Mouse (Mus musculus) splenic B cell, adult 2 months (primary cell): ENCODE data around the gene Kcnj10.

Source experiments
- DNase-seq: peaks from one replicate; pipeline ENCODE4 v3.0.0-alpha.2; 2011; ENCODE audit warnings: low read depth, low spot score
- H3K27me3 ChIP-seq: 2 replicates; pipeline ENCODE4 v1.6.1; 2012; ENCODE audit warnings: mild to moderate bottlenecking, low read length, moderate library complexity, mixed read lengths; ENCODE audit not compliant: control insufficient read depth, poor library complexity, insufficient read depth, severe bottlenecking
- H3K36me3 ChIP-seq: 2 replicates; pipeline ENCODE4 v1.6.1; 2012; ENCODE audit warnings: mild to moderate bottlenecking, low read length, moderate library complexity, mixed read lengths; ENCODE audit not compliant: control insufficient read depth, poor library complexity, insufficient read depth, severe bottlenecking

The Kcnj10 gene

DNA sequence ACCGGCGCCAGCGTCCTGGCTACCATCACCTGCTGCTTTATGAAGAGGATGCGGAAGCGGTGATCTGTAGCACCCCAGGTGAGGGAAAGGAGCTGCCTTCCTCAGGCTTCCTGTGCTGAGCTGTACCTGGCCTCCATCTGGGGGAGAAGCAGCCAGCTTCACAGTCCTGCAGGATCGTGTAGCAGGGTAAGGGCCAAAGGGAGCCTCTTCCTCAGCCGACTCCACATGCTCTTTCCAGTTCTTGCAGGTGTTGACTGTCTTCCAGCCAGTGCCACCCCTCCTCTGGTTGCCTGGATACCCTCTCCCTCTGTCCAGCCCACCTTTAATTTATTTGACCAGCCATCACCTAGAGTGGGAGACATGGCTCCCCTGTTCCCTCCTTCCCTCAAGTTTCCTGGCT, 21.7 kb upstream of the Kcnj10 start:
- H3K27me3 ChIP-seq = no peaks in the 10 kb centered on the region
- DNase-seq = no peak
- peaks cover 5% of the 10 kb centered on the region for H3K36me3 ChIP-seq

DNA sequence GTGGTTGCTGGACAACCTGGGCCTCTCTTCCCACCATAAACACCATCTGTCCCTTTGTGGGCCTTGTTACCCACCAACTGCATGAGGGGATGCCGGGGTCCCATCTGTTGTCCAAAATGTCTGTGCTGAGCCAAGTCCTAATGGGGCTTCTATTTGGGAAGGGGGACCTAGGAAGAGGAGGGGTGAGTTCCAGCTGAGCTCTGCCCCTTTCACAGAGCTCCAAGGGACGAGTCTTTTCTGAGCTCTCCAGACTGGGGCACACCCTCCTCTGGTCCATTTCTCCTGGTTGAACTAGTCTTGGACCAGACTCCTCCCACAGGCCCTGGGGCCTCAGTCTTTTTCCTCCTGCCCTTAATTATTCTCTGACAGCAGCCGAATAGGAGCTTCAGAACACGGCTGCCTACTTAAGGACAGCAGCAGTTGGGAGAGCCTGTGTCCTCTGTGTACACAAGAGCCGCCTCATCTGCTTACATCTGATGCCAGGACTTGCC, 21.0 kb upstream of the Kcnj10 start:
- DNase-seq = no peak
- Histone ChIP-seq H3K27me3 (no peaks in the 10 kb centered on the region), H3K36me3 (peaks cover 5% of the 10 kb centered on the region)

DNA sequence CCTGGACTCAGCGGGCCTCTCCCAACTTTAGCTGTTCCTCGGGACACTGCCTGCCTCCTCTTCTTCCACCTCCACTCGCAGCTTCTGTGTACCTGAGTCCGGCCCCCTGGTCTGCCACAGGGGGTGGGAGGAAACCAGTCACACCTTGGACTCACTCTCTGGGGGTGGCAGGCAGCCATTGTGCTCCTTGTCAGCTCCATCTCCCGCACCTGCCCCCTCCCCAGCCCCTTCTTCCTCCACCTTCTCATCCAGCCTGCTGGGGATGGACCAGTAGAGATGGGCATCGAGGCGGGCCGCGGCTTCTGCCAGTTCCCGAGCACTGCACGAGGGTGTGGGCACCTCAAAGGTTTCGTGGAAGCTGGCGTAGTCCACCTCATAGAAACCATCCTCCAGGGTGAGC, 18.3 kb upstream of the Kcnj10 start:
- Histone ChIP-seq H3K27me3 (no peaks in the 10 kb centered on the region), H3K36me3 (peaks cover 5% of the 10 kb centered on the region)
- DNase-seq = no peak

DNA sequence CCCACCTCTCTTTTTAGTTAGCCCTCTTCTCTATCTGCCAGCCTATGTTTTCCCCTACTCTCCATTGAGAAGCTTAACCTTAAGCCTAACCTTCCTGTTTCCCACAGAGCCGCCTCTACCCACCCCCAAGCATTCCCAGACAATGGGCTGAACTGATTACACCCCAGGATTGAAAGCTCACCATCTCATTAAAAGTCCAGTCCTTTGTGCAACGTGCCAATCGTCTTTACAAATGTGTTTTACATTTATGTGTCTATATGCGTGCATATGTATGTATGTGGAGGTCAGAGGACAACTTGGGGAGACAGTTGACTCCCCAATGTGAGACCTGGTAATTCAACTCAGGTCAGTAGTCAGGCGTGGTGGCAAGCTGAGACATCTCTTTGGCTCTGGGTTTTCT, 17.7 kb upstream of the Kcnj10 start:
- Histone ChIP-seq H3K36me3 (peaks cover 2% of the 10 kb centered on the region; the same call in 1 of the 2 replicates), H3K27me3 (no peaks in the 10 kb centered on the region)
- DNase-seq = no peak

DNA sequence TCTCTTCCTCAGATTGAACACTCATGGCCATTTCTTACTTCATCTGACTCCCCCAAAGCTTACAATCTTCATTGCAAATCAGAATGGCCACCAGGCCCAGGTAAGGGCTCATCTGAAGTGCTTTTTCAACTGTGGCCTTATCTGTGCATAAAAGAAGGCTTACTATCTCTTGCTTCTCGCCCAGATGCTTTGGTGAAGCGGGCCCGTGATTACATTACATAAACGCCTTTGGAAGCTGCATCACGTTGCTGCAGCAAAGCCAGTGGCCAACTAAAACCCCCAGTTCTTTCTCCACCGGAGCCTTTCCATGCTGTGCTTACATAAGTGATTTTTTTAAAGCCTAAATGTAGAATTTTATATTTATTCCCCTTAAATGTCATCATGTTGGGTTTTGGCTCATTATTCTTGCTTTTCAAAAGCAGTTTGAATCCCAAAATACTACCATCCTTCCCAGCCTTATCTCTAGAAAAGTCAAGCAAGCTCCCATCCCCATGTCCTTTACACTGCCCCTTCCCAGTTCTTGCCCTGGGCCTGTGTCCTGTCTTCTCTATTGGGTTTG, 17.1 kb upstream of the Kcnj10 start:
- no peak for DNase-seq
- peaks cover 2% of the 10 kb centered on the region; the same call in 1 of the 2 replicates for H3K36me3 ChIP-seq
- H3K27me3 ChIP-seq = no peaks in the 10 kb centered on the region

DNA sequence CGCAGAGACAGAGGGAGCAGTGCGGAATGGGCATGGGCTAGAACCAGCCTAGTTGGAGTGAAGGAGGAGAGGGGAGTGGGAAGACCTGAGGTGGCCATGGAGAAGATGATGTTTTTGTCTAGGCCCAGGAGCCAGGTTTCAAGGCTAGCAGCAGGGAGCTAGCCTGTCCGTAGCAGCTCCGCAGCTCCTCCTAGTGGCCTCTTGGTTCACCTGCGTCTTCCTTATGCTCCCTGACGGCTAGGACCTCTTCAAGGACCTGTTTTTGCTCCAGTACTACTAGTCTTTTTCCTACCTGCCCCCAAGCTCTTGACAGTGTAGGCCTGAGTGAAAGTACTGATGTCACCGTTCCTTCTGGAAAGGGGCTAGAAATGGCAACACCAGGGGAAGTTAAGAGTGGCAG, 16.3 kb upstream of the Kcnj10 start:
- Histone ChIP-seq H3K36me3 (peaks cover 2% of the 10 kb centered on the region; the same call in 1 of the 2 replicates), H3K27me3 (no peaks in the 10 kb centered on the region)
- peak; percentile 88 for DNase-seq

DNA sequence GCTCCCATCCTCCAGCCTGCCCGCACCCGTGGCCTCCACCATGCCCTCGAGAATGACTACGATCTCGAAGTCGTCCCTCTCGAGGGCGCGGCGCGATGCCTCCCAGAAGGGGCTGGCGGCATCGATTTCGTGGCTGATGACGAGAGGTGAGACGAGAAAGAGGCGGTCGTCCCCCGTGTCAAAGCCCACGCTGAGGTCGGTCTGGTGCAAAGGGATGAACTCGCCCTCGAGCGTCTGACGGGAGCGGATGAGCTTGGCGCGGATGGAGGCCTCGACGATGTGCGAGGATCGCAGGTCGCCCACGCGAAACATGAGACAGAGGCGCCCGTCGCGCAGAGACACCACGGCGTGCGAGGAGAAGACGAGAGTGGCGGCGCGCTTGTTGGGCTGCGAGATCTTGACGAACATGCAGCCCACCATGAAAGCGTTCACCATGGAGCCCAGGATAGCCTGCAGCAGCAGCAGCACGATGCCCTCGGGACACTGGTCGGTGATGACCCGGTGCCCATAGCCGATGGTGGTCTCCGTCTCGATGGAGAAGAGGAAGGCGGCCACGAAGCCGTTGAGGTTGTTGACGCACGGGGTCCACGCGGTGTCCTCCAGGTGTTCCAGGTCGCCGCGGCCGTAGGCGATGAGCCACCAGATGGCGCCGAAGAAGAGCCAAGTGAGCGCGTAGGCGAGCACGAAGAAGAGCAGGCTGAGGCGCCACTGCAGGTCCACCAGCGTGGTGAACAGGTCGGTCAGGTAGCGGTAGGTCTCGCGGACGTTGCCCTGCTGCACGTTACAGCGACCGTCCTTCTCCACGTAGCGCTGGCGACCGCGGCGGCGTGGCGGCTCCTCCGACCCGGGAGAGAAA, 15.1 kb upstream of the Kcnj10 start:
- Histone ChIP-seq H3K27me3 (no peaks in the 10 kb centered on the region), H3K36me3 (no peaks in the 10 kb centered on the region)
- peak; percentile 85 for DNase-seq

DNA sequence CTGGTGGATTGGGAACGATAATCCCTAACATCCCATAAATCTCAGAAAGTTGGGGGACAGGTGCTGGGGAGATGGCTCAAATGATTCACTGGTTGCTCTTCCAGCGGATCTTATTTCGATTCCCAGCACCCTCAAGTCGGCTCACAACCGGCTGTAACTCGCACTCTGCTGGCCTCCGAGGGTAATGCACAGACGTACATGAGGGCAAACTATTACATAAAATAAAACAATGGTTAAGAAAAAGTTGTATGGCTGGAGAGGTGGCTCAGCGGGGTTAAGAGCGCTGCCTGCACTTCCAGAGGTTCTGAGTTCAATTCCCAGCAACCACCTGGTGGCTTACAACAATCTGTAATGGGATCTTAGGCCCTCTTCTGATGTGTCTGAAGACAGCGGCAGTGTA, 14.3 kb upstream of the Kcnj10 start:
- DNase-seq = no peak
- H3K36me3 ChIP-seq = no peaks in the 10 kb centered on the region

DNA sequence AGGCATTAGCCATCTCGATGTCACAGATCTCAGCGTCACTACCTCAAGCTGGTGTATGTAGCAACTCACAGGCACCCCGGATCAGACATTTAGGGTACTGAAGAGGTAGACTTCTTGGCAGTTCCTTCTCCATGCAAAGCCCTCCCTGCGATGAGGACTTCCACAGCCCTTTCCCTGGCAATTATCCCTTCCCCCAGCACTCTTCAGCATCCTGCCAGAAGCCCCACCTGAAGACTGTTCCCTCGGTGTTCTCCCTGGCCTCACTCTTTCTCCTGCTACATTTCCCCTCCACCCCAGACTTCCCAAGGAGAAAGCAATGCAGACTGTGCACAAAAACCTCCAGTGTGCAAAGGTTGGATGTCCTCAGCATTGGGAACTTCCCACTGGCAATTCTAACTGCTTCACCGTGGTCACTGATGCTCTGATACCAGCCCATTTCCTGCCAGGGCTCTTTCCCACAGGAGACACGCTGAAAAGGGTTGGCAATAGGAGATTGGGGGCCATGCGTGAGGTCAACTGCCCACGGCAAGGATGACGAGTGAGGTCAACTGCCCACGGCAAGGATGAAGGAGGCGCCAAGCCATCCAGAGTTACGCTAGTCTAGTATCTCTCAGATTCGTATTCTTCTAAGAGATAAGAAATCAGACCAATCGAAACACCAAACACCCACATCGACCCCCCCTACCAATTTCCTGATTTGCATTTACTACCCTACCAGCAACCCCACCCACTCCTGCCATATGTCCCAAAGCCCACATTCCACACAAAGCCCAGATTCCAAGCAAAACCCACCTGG, 13.6 kb upstream of the Kcnj10 start:
- Histone ChIP-seq H3K36me3 (no peaks in the 10 kb centered on the region), H3K27me3 (no peaks in the 10 kb centered on the region)
- DNase-seq = no peak

More for the DNA sequence above, 14.3 kb upstream of the Kcnj10 start:
- H3K27me3 ChIP-seq = no peaks in the 10 kb centered on the region

DNA sequence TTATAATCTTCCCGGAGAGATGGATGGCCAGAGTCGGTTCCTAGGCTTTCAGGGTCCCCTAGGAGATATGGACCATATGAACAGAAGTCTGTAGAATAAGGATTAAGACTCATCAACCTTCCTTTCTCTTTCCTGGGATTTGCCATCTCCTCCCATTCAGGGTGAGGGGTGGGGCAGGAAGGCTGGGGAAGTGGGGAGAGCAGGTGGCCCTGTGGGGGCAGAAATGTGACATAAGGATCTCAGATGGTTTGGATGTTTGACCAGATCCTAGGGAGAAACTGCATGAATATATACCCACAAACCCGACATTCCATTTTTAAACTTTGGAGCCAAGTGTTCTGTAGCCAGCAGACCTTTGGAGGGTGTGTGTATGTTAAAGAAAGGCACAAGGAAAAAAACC, 13.0 kb upstream of the Kcnj10 start:
- no peak for DNase-seq
- no peaks in the 10 kb centered on the region for H3K36me3 ChIP-seq
- H3K27me3 ChIP-seq = no peaks in the 10 kb centered on the region

DNA sequence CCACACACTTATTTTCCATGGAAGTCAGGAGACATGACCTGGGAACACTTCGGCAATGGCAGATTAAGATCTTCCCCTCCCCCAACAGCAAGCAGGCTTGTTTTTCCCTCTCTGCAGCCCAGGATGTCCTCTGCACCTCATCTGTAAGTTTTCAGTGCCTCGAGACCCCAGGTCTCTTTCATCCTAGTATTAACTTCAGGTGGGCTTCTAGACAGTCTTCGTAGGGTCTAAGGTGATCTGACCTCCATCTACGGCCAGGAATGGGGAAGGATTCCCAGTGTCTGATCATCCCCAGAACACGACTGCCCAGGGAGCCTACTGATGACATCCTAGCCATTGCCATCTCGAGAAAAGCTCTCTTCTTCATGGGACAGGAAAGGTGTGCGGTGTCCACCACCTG, 12.5 kb upstream of the Kcnj10 start:
- no peak for DNase-seq
- H3K27me3 ChIP-seq = no peaks in the 10 kb centered on the region
- H3K36me3 ChIP-seq = no peaks in the 10 kb centered on the region

DNA sequence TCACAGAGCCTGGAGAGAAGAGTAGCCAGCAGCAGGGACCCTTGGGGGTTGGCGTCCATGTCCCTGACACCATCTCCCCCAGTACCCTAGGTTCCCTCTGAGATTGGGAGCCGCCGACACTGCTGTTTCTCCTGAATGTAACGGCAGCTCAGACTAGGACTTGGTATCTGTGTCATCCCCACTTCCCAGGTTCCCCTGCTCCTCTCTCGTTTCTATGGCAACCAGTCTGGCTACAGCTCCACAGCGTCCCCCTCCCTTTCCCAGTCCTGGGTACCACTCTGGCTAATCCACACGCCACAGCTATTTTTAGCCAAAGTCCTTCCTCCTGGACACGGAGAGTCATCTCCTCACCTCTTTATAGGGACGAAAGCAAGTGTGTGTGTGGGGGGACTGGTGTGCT, 11.9 kb upstream of the Kcnj10 start, which contains the start of gene Kcnj9:
Kcnj9 (minus strand) TSS at position 188 of the 400 bp plus-strand sequence.
- DNase-seq = no peak

DNA sequence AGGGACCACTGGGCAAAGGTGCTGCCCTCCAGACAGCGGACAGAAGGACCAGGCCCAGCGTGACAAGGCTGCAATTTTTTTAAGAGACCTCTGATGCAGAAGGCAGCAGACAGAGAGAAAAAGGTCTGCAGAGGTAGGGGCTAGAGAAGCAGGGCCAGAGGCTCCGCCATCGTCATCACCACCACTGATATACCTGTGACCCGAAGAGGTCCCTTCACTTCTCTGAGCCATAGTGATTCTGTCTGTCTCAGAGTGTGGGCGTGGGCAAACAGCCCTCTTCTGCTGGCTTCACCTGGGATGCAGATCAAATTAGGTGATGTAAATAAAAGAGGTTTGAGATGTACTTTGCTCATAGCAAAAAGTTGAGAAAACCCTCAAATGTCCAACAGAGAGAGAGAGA, 11.4 kb upstream of the Kcnj10 start:
- no peaks in the 10 kb centered on the region for H3K27me3 ChIP-seq
- no peaks in the 10 kb centered on the region for H3K36me3 ChIP-seq
- DNase-seq = no peak

More for the DNA sequence above, 11.9 kb upstream of the Kcnj10 start, which contains the start of gene Kcnj9:
- Histone ChIP-seq H3K36me3 (no peaks in the 10 kb centered on the region), H3K27me3 (no peaks in the 10 kb centered on the region)

DNA sequence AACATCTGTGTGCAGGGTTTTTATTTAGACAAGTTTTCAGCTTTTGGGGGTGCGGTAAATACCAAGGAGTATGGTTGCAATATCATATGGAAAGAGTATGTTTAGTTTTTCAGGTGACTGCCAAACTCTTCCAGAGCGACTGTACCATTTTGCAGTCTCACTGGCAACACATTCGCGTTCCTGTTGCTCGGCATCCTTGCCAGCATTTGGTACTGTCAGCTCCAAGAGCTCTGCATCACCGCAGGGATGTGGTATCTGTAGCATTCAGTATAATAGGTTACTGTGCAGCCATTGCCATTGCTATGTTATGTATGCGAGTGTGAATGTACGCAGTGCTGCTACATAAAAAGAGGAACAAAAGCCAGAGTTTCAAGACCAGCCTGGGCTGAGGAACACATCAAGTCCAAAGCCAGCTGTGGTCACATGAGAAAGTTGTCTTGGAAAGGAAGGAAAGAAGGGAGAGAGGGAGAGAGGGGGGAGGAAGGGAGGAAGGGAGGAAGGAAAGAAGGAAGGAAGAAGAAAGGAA, 9.5 kb upstream of the Kcnj10 start:
- Histone ChIP-seq H3K36me3 (no peaks in the 10 kb centered on the region), H3K27me3 (no peaks in the 10 kb centered on the region)
- no peak for DNase-seq
